Mouse (Mus musculus): ENCODE measurements at regions not wholly inside any gene's neighbourhood (a gene's known extent, or its start where the extent isn't known, plus 50 kb on each side); places are given as distances from the start of the nearest gene placed in this dataset.

DNA sequence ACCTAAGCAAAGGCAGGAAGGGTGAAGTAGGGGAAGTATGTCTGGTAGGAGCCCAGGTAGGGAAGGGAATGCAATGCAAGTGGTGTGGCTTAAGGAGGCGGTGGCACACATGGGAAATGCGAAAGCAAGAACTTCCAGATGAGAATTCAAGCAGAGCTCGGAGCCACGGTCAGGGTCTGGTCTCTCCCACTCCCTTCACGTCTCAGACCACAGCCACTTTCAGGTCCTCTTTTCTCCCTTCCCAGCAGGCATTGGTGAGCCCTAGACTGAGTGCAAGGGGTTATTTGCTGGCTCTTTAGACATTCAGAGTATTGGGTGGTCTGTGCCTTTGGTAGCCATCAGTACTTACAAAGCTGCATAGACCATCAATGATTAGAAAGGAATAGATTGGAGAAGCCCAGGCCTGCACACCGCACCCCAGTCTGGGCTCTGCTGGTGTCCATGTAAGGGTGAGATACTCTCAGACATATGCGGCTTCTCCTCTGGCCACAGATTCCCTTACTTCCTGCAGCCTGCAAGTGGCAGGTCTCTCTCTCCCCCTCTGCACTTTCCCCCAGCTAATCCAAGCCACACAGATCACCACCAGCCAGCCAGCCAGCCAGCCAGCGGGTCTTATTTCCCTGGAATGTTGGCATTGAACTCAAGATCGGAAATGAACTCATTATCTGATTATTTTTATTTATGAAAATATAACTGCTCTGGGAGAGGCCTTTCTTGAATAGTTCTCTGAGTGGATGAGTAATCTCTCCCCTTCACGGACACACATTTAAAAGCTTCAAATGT, 113.6 kb downstream of the Zfp36l2 start:
- DNase-seq (ENCODE audit: low read depth, low spot score) = no peak

DNA sequence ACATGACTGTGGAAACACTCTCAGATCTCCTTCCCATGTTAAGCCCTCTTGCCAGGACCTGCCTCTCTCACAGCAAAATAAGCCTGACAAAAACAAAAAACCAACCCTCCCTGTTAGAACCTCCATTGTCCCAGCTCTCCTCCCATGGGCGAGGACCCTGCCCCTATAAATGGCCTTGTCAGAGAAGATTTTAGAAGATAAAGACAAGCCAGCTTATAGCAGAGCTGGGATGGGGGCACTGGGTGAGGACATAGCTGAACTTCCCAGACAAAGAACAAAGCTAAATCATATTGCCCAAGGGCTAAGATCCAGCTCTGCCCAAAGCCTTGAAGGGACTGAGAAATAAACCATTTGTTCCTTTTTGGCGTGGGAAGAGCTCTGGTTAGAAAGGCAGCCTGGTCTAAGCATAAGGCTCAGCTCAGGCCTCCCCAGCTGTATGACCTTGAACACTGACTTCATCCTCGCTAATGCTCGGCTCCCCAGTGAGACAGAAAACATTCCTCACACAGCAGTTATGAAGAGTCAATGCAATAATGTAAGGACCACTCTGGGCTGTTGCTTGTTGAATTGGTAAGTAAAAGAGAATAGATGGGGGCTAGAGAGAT, 115.2 kb downstream of the Zfp36l2 start:
- DNase-seq (ENCODE audit: low read depth, low spot score) = no peak

DNA sequence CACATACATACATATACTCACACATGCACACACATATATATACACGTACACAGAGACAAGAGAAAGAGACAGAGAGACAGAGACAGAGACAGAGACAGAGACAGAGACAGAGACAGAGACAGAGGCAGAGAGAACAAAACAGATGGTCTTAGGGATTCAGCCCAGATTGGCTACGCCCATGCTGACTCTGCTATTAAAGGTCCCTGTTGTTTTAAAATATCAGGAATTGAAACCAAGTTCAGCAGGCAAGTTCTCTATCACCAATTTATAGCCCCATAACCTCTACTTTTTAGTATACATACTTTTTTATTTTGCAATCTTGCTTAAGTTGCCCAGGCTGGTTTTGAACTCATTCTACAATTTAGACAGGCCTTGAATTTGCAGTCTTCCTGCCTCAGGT, 115.9 kb downstream of the Zfp36l2 start:
- no peak for DNase-seq (ENCODE audit: low read depth, low spot score)

DNA sequence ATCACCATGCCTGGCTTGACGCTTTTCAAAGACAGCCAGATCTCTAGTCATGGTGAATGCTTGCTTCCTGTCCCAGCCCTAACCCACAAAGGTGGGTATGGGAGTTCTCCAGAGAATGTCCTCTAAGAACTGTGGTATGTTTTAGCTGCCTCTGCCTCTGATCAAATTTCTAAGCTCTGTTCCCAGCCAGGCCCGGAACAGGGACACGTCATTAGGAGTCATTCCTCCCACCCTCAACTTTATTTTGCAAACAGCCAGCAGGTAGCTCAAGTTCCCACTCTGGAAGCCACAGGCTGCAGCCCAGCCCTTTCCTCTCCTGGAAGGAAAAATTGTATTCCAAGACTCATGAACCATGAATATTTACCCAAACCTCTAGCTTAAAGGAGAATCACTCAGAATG, 117.2 kb downstream of the Zfp36l2 start:
- no peak for DNase-seq (ENCODE audit: low read depth, low spot score)

DNA sequence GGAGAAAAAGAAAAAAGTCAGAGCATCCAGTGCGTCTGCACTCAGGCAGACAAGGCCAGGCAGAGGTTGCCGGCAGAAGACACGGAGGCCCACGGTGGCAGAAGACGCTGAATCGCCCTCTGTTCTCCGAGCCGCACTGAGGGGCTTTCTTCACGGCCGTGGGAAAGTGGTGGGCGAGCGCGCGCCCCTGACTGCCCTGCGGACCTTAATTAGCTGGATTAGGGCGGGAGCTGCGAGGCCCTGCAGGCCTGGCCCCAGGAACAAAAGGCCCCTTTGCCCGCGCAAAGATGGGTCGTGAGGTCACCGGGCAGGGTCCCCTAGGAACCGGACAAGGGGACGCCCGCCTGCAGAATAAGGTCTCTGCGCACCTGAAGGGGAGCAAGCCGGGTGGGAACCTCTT, 120.6 kb downstream of the Zfp36l2 start:
- DNase-seq (ENCODE audit: low read depth, low spot score) = no peak

DNA sequence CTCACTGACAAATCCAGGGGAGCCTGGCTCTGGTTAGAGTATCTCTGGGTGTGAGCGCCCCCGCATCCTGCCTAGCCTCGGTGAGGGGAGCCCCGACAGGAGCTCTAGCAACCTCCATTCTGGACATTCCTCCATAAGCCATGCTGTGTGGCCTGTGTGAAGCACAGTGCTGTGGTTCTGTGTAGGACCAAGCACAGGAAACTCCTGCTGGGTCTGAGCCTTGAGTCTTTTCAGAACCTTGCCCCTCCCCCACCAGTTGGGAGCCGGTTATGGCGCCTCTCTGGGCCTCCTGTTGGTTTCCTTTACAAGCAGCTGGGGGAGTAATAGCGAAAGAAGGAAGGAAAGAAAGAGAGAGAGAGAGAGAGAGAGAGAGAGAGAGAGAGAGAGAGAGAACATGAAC, 124.0 kb downstream of the Zfp36l2 start:
- no peak for DNase-seq (ENCODE audit: low read depth, low spot score)

DNA sequence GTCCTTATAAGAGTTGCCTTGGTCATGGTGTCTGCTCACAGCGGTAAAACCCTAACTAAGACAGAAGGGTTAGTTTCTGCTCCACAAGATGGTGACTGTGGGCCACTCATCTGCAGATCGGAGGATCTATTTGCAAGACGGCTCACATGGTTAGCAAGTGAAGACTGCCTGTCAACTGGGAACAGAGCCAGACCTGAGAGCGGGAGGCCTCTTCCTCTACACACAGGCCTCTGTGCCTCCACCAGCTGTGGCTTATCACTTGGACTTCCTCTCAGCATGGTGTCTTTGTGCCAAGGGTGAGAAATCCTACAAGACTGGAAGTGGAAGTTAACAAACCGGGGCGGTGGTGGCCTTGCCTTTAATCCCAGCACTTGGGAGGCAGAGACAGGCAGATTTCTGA, 126.1 kb downstream of the Zfp36l2 start:
- no peak for DNase-seq (ENCODE audit: low read depth, low spot score)

DNA sequence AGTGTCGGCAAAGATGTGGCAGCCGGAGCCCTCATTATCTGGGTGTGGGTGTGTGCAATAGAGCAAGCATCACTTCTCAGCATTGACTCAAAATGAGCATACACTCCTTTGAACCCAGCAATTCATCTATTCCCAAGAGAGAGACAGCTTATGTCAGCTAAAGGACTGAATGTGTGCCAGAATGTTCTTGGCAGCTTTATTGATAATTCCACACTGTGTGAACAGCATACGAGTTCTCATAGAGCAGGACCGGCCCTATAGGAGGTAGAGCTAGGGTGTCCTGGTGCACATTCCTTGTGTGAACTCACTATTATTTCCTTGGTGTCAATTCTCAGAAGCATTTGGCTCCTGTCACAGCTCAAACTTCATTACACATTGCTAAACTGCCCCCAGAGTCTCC, 131.3 kb downstream of the Zfp36l2 start:
- no peak for DNase-seq (ENCODE audit: low read depth, low spot score)

DNA sequence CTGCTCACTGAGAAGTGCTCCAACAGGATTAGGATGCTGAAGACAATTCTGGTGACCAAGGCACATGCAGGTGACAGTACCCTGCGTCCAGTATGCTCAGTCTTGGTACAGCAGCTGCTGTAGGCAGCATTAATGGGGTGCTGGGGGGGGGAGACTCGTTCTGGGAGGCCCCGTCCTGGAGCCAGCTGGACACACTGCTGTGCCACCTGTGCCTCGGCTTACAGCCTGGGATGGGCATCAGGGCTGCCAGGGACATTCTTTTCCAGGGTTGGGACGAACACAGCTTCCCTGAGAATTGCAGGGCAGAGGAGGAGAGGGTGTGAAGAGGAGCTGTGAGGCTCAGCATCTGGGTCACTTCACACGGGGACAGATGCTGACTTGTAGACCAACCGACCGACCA, 135.3 kb downstream of the Zfp36l2 start:
- no peak for DNase-seq (ENCODE audit: low read depth, low spot score)

DNA sequence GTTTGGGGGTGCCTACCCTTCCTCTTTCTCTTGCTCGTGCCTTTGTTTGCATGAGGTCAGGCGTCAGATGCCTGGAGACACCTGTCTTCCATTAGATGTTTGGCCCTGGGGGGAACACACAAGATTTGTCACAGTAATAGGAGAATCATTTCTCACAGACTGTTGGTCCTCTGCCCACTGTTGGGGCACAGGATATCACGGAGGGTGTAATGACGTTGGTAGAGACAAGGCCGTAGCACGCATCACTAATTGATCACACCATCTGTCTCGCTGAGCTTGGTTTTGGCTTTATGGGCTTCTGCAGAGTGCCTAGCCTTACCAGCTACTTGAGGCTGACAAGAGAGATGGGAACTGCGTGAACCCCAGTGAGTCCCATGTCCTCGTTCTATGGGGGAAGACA, 136.5 kb downstream of the Zfp36l2 start:
- DNase-seq (ENCODE audit: low read depth, low spot score) = no peak

DNA sequence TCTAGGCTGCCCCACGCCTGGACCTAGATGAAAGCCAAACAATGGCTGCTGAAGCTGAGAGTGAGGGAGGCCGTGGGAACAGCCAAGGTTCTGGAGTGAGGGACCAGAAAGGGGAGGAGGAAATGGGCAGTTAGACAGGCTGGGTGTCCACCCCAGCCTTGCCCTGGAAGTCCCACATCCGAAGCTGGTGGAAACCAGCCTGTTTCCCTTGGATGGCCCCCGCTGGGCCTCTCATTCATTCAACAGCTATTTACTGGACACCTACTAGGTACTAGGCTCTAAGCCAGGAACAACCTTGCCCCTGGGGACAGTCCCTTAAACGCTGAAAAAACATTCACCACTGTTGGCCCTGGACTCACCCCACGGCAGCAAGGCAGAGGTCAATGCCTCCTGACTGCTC, 139.2 kb downstream of the Zfp36l2 start:
- DNase-seq (ENCODE audit: low read depth, low spot score) = no peak

DNA sequence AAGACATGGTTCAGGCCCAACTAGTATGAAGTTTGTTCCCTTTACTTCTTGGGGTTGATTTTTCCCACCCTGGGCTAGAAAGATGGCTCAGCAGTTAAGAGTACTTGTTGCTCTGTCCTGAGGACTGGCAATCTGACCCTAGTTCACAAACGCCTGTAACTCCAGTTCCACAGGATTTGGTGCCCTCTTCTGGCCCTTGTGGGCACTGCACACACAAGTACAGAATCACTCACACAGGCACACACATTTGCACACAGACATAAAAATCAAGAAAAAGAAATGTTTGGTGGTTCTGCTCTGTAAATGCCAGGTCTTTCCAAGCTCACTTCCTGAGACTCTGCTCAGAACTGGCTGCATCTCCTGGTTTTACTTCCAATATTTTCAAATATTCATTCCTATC, 140.2 kb downstream of the Zfp36l2 start:
- DNase-seq (ENCODE audit: low read depth, low spot score) = no peak

DNA sequence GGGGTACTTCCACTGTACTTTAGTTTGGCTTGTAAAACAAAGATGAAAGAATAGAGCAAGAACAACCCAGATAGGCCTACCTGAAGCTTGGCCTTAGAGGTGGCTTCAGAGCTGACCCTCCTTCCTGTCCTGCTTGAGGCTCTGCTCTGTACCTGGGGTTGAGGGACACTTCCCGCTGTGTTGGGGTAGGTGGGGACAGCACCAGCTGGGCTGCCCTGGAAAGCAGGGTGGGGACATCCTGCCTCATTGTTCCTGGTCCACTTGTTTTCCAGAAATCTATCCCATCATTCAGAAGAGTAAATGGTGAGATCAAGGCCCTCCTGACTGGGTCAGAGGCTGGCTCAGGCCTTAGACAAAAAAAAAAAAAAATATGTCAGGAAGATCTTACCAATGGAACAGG, 141.9 kb downstream of the Zfp36l2 start:
- DNase-seq (ENCODE audit: low read depth, low spot score) = no peak

DNA sequence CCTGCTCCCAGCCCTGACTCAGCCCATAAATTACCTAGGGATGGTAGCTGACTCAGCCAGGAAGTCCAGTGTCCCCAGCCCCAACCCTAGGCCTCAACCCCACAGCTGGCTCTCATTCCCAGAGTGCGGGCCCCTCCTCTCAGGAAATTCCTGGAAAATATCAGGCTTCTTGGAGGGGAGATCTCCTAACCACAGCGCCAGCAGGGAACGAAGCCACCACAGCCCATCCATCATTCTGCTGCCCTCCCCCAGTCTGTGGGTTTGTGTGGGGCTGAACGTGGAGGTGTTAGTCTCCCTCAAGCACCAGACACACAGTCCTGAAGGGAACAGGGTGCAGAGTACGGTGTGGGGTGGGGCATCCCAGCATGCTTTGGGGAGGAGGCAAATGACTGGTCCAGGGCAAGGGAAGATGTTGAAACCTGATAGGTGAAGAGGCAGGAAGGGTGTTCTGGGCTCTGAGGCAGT, 143.2 kb downstream of the Zfp36l2 start:
- DNase-seq (ENCODE audit: low read depth, low spot score) = no peak

DNA sequence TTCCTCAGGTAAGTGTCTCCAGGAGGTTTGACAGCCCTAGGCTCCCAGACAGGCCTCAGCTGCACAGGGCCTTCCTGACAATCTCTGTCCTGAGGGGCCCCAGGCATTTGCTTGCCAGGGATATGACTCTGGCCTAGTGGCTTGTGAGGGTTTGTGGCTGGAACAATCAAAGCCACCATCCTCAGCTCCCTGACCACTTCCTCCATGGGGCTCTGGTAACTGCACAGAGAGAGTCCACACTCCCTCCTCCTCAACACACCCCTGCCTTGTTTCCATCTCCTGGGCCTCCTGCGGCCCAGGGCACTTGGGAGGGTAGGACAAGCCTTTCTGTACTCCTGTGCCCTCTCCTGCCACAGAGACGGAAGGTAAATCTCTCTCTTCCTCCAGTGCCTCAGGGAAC, 144.6 kb downstream of the Zfp36l2 start:
- no peak for DNase-seq (ENCODE audit: low read depth, low spot score)

DNA sequence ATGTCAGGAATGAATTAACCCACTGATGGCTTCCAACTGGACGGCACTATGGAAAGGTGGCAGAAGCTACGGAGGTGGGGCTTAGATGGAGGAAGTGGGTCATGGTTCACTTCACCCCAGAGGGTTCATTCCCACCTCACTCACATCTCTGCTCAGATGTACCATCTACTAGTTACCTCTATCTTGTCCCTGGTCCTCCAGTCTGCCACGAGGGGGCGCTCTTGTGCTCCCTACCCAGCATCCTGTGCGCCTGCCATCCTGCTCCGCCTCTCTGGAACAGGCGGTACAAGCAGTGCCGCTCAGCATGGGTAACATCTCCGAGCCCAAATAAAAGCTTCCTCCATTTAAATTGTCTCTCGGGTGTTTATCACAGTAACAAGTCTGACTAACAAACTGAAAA, 148.3 kb downstream of the Zfp36l2 start:
- no peak for DNase-seq (ENCODE audit: low read depth, low spot score)

DNA sequence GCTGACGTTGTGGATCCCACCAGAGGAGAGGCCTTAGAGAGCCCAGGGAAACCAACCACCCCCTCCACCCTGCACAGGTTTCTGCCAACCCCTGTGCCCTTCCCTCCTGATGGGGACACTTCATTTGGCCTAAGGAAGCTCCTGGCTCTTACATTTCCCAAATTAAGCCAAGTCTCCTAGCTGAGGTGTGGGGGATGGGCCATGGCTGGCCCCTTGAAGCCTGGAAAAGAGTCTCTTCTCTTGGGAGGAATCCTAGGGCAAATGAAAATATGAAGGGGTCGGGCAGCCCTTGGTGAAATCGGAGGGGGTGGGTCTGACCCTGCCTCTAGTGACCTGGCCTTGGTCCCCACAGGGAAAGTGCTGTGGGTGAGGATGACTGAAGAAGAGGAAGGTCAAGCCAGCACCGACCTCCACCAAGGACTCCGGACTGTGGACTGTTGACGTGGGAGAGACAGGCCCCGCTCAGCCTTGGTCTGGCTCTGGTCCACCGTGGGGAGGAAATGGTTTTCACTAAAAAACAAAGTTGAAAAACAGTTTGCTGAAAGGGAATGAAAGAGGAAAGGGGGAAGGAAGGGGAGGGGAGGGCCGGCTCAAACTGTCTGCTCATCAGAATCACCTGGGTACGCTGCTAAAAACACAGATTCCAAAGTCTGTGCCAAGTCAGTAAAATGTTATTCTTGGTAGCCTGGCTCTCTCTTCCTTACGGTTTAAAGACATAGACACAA, 150.0 kb downstream of the Zfp36l2 start:
- no peak for DNase-seq (ENCODE audit: low read depth, low spot score)

DNA sequence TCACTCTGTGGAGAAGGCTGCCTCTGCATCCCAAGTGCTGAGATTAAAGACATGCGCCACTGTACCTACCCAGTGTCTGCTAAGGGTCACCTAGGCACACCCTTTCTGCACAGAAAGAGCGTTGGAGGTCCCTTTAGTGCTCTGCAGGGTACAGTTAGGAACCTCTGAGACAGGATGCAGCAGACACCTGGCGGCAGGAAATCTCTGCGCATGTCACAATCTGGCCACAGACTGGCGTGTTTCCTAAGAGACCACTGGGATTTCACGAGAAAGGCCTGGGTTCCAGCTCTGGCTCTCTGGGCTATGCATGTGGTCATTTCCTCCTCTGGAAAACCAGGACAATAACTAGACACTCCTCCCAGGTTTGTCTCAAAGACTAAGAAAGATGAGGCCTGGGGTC, 151.7 kb downstream of the Zfp36l2 start:
- no peak for DNase-seq (ENCODE audit: low read depth, low spot score)

DNA sequence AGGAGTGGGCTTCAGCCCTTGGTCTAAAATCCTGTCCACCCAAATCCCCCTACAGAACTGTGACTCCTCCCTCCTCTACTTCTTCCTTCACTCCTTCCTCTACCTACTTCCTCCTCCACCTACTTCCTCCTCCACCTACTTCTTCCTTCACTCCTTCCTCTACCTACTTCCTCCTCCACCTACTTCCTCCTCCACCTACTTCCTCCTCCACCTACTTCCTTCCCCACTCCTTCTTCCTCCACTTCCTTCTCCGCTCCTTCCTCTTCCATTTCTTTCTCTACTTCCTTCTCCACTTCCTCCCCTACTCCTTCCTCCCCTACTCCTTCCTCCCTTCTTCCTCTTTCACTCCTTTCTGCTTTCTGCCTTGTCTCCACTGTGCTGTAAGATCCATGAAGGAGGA, 152.9 kb downstream of the Zfp36l2 start:
- DNase-seq (ENCODE audit: low read depth, low spot score) = no peak

DNA sequence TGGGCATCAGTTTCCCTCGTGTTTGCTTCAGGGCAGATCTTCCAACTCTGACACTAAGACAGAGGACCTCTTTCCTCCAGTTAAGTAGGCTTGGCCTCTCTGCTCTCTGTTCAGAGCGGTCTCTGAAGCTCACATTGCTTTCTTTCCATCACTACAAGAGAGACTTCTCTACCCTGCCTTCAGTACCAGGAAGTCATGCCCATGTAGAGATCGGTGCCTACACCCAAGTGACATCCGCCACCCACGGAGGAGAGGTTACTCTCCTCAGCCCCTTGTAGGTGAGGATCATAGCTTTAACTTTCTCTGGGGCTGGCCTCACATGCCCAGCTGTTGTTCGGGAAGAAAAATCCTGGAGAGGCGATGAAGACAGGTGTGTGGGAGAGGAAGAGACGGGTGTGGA, 155.3 kb downstream of the Zfp36l2 start:
- DNase-seq (ENCODE audit: low read depth, low spot score) = no peak

DNA sequence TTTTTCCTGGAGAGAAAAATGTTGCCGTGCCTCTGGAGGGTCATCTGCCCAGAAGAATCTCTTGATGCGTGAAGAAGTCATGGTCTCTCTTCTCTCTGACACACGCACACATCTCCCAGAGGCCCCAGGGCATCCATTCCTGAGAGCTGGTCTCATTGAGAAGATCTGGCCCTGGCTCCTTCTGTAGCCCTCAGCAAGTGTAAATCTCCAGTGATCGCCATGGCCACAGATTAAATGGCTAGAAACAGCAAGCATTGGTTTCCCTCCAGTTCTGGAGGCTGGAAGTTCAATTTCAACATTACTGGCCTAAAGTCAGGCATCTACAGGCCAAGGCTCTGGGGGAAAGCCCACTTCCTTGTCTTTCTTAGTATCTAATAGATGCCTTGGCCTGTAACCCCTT, 155.9 kb downstream of the Zfp36l2 start:
- DNase-seq (ENCODE audit: low read depth, low spot score) = no peak

DNA sequence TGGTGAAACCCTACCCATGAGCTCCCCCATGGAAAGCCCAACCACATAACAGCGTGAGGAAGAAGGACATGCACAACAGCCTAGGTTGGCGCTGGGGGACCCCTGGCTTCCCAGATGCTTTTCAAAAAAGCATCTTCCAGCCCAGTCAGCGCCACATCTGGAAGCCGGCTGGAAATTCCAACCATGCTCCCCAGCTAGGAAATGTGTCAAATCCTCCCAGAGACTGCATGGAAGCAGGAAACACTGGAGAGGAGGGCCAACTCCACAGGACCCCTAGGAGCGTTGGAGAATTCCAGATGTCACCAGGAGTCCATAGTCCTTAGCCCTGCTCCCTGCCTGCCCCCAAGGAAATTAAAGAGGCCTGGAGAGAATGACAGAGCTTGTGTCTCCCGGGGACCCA, 156.4 kb downstream of the Zfp36l2 start:
- DNase-seq (ENCODE audit: low read depth, low spot score) = no peak

DNA sequence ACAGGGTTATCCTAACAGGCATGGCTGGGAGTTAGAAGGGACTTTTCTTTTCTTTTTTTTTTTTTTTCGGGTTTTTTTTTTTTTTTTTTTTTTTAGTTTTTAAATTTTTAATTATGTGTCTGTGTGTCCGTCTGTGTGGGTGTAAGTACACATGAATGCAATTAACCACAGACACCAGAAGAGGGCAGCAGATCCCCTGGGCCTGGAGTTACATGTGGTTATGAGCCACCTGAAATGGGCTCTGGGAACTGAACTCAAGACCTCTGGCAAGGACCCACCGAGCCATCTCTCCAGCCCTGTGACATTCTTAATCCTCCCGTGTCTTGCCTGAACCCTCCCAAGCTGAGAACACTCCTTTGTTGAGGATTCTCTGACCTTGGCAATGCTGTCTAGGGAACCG, 157.0 kb downstream of the Zfp36l2 start:
- no peak for DNase-seq (ENCODE audit: low read depth, low spot score)

All from telencephalon, adult 2 months (tissue).